Comparison of ENCODE assay signal across 21 mouse cellular contexts in genomic region chr5:100568802-100569201, GRCm38 (mm10). TPM values are rescaled to one million over a fixed set of nuclear protein-coding genes. Genes with fewer than 3 reads are reported as not detected.
DNase-seq lines count a peak whose midpoint lies in the region; ATAC-seq and TF ChIP-seq lines count a peak whose summit lies in the region.
"Had no signal": no experiment of that assay in that cellular context is flagged by ENCODE, and none has a peak within 500 bp of the region (broad histone marks: within the 10 kb centered on the region; RNA-seq: fewer than 3 reads in every experiment).

No protein-coding gene starts in this region.

- H3K9ac ChIP-seq in liver, postnatal 0 days (replicated peaks) = no peak overlapping the region
- H3K9ac ChIP-seq in liver, embryonic 11.5 days (ENCODE audit: low read depth, low read length) = no peak overlapping the region
- no peak overlapping the region for H3K9ac ChIP-seq in intestine, embryonic 16.5 days (ENCODE audit: low read depth, low read length)
- H3K9ac ChIP-seq: embryonic facial prominence, embryonic 13.5 days; forebrain, embryonic 12.5 days; forebrain, postnatal 0 days; heart, embryonic 12.5 days; hindbrain, embryonic 14.5 days had no signal

- H3K4me2 ChIP-seq in liver, postnatal 0 days (ENCODE audit: low read depth, low read length) = peak overlapping the region; percentile 49
- H3K4me2 ChIP-seq in liver, embryonic 11.5 days = no peak overlapping the region
- peak overlapping the region; percentile 59 for H3K4me2 ChIP-seq in intestine, embryonic 16.5 days (ENCODE audit: low read depth, low read length)
- H3K4me2 ChIP-seq: embryonic facial prominence, embryonic 13.5 days; forebrain, embryonic 12.5 days; heart, embryonic 12.5 days; hindbrain, embryonic 14.5 days had no signal

- H3K4me1 ChIP-seq in liver, postnatal 0 days (ENCODE audit: insufficient read depth) = peaks cover 23% of the 10 kb centered on the region
- H3K4me1 ChIP-seq in liver, embryonic 11.5 days (replicated peaks; ENCODE audit: control insufficient read depth, insufficient read depth, low read length) = peaks cover 22% of the 10 kb centered on the region
- H3K4me1 ChIP-seq in intestine, embryonic 16.5 days (ENCODE audit: control insufficient read depth, insufficient read depth, low read length) = peaks cover 11% of the 10 kb centered on the region
- H3K4me1 ChIP-seq: embryonic facial prominence, embryonic 13.5 days; forebrain, embryonic 12.5 days had no signal

- WGBS in liver, postnatal 0 days (ENCODE audit: insufficient replicate concordance) = 61% methylated on average over 3 of the region's 3 CpGs
- WGBS in liver, embryonic 11.5 days = 74% methylated on average over 3 of the region's 3 CpGs
- 79% methylated on average over 3 of the region's 3 CpGs for WGBS in intestine, embryonic 16.5 days

- no peak overlapping the region for H3K4me3 ChIP-seq in liver, postnatal 0 days (ENCODE audit: low read depth, low read length)
- H3K4me3 ChIP-seq in liver, embryonic 11.5 days (ENCODE audit: low read depth, low read length) = no peak overlapping the region
- H3K4me3 ChIP-seq in intestine, embryonic 16.5 days (ENCODE audit: low read length) = no peak overlapping the region
- H3K4me3 ChIP-seq: embryonic facial prominence, embryonic 13.5 days; forebrain, embryonic 12.5 days; gastrocnemius, adult 2 months; heart, embryonic 12.5 days; hindbrain, embryonic 10.5 days had no signal

- H3K9me3 ChIP-seq in liver, postnatal 0 days (ENCODE audit: low read length) = no peaks in the 10 kb centered on the region
- no peaks in the 10 kb centered on the region for H3K9me3 ChIP-seq in liver, embryonic 11.5 days (ENCODE audit: control insufficient read depth, low read length)
- no peaks in the 10 kb centered on the region for H3K9me3 ChIP-seq in intestine, embryonic 16.5 days (ENCODE audit: control insufficient read depth, low read length)
- H3K9me3 ChIP-seq: embryonic facial prominence, embryonic 13.5 days; forebrain, embryonic 12.5 days; G1E; heart, embryonic 12.5 days; hindbrain, embryonic 10.5 days had no signal

- TF ChIP-seq EP300 in liver, postnatal 0 days (IDR thresholded peaks at IDR 0.05; ENCODE audit: low read depth) = no peak

- DNase-seq in liver, postnatal 0 days = no peak
- DNase-seq in liver, embryonic 11.5 days (ENCODE audit: low spot score) = no peak
- DNase-seq in NIH3T3 (ENCODE audit: low read depth) = peak; percentile 56
- DNase-seq in yolk sac, embryonic 10.5 days (ENCODE audit: low spot score) = no peak
- DNase-seq in thymus, postnatal 14 days = no peak
- DNase-seq: adrenal gland, adult 2 months; adrenal gland, postnatal 25 days; cerebellum, adult 18-20 months; cerebellum, adult 9-11 months; cerebellum, postnatal 36 days; forebrain, postnatal 0 days; gastrocnemius, adult 2 months; gastrocnemius, postnatal 25 days had no signal

- no peaks in the 10 kb centered on the region for H3K36me3 ChIP-seq in liver, postnatal 0 days (replicated peaks; ENCODE audit: insufficient read depth, low read length)
- H3K36me3 ChIP-seq in liver, embryonic 11.5 days (ENCODE audit: control insufficient read depth, insufficient read depth, low read length) = no peaks in the 10 kb centered on the region
- no peaks in the 10 kb centered on the region for H3K36me3 ChIP-seq in intestine, embryonic 16.5 days (ENCODE audit: control insufficient read depth, insufficient read depth, low read length)
- H3K36me3 ChIP-seq: embryonic facial prominence, embryonic 13.5 days; forebrain, embryonic 12.5 days; G1E; heart, embryonic 12.5 days; hindbrain, embryonic 10.5 days had no signal

- no peak overlapping the region for H3K27ac ChIP-seq in liver, postnatal 0 days (ENCODE audit: low read depth)
- H3K27ac ChIP-seq in liver, embryonic 11.5 days (ENCODE audit: low read depth, low read length) = no peak overlapping the region
- peak overlapping the region; percentile 38 for H3K27ac ChIP-seq in intestine, embryonic 16.5 days (ENCODE audit: low read length)
- H3K27ac ChIP-seq: embryonic facial prominence, embryonic 13.5 days; forebrain, embryonic 12.5 days; gastrocnemius, adult 2 months; hindbrain, embryonic 10.5 days; hindbrain, embryonic 14.5 days had no signal

- no peak for TF ChIP-seq CTCF in liver, postnatal 0 days (IDR thresholded peaks at IDR 0.05; ENCODE audit: low read depth)

- no peak for ATAC-seq in liver, postnatal 0 days
- ATAC-seq in liver, embryonic 11.5 days (replicated peaks; ENCODE audit: low FRiP score) = no peak
- ATAC-seq in intestine, embryonic 16.5 days = no peak
- ATAC-seq: forebrain, postnatal 0 days; Patski had no signal

- no peaks in the 10 kb centered on the region for H3K27me3 ChIP-seq in liver, postnatal 0 days (ENCODE audit: insufficient read depth, low read length)
- no peaks in the 10 kb centered on the region for H3K27me3 ChIP-seq in liver, embryonic 11.5 days (replicated peaks; ENCODE audit: control insufficient read depth, insufficient read depth, low read length)
- H3K27me3 ChIP-seq in intestine, embryonic 16.5 days (replicated peaks; ENCODE audit: control insufficient read depth, insufficient read depth, low read length) = no peaks in the 10 kb centered on the region
- H3K27me3 ChIP-seq: embryonic facial prominence, embryonic 13.5 days; forebrain, embryonic 12.5 days; Patski had no signal

RNA-seq across cellular contexts. Expression of gene Plac8, which starts 3.2 kb away (rescaled TPM):
- polyA plus RNA-seq in liver, postnatal 0 days (2015; fragmentation: Nextera tagmentation; extraction: Ambion mirVana) = 104 and 109 TPM in 2 replicates
- 34.0 and 34.3 TPM in 2 replicates for polyA plus RNA-seq in liver, embryonic 11.5 days (2014; fragmentation: Nextera tagmentation; extraction: Ambion mirVana)
- 438 and 445 TPM in 2 replicates for polyA plus RNA-seq in intestine, embryonic 16.5 days (2015; fragmentation: Nextera tagmentation; extraction: Ambion mirVana)

RNA-seq across cellular contexts. Expression of gene Cops4, which starts 50.7 kb away (rescaled TPM):
- 48.5 and 50.1 TPM in 2 replicates for polyA plus RNA-seq in liver, postnatal 0 days (2015; fragmentation: Nextera tagmentation; extraction: Ambion mirVana)
- polyA plus RNA-seq in liver, embryonic 11.5 days (2014; fragmentation: Nextera tagmentation; extraction: Ambion mirVana) = 166 and 176 TPM in 2 replicates
- polyA plus RNA-seq in intestine, embryonic 16.5 days (2015; fragmentation: Nextera tagmentation; extraction: Ambion mirVana) = 151 and 164 TPM in 2 replicates
